ENCODE assay signal across 10 mouse cellular contexts in genomic region chr1:132157808-132158207, GRCm38 (mm10). TPM values are rescaled to one million over a fixed set of nuclear protein-coding genes. Genes with fewer than 3 reads are reported as not detected.
DNase-seq lines count a peak whose midpoint lies in the region; ATAC-seq lines count a peak whose summit lies in the region.
"Had no signal": no experiment of that assay in that cellular context is flagged by ENCODE, and none has a peak within 500 bp of the region (broad histone marks: within the 10 kb centered on the region; RNA-seq: fewer than 3 reads in every experiment).

No protein-coding gene starts in this region.

- 0 out of 2 replicates have a peak overlapping the region, but pooled peaks have one; percentile 11 for H3K9ac ChIP-seq in kidney, embryonic 16.5 days (replicated peaks; ENCODE audit: low read length)
- H3K9ac ChIP-seq in hindbrain, embryonic 15.5 days: 0 out of 2 replicates have a peak overlapping the region, but pooled peaks have one; percentile 9
- H3K9ac ChIP-seq in midbrain, embryonic 16.5 days (ENCODE audit: low read depth, low read length): peak overlapping the region; percentile 31; the same call in 1 of the 2 replicates
- H3K9ac ChIP-seq: liver, embryonic 13.5 days had no signal

- H3K4me3 ChIP-seq in kidney, embryonic 16.5 days (ENCODE audit: low read length): no peak overlapping the region
- H3K4me3 ChIP-seq in forebrain, embryonic 10.5 days: peak overlapping the region; percentile 30; the same call in 1 of the 2 replicates
- H3K4me3 ChIP-seq in hindbrain, embryonic 15.5 days: no peak overlapping the region
- no peak overlapping the region for H3K4me3 ChIP-seq in midbrain, embryonic 16.5 days (ENCODE audit: low read depth, low read length)
- H3K4me3 ChIP-seq: liver, embryonic 13.5 days had no signal

- no peaks in the 10 kb centered on the region for H3K36me3 ChIP-seq in kidney, embryonic 16.5 days (ENCODE audit: insufficient read depth, low read length)
- no peaks in the 10 kb centered on the region for H3K36me3 ChIP-seq in forebrain, embryonic 10.5 days (replicated peaks)
- no peaks in the 10 kb centered on the region for H3K36me3 ChIP-seq in hindbrain, embryonic 15.5 days
- H3K36me3 ChIP-seq in midbrain, embryonic 16.5 days (ENCODE audit: control insufficient read depth, insufficient read depth, low read length): no peaks in the 10 kb centered on the region
- H3K36me3 ChIP-seq: G1E; liver, embryonic 13.5 days had no signal

- peak overlapping the region; percentile 23; the same call in 1 of the 2 replicates for H3K4me2 ChIP-seq in kidney, embryonic 16.5 days (replicated peaks; ENCODE audit: low read depth, low read length)
- H3K4me2 ChIP-seq in hindbrain, embryonic 15.5 days: peak overlapping the region; percentile 44
- peak overlapping the region; percentile 30; the same call in 1 of the 2 replicates for H3K4me2 ChIP-seq in midbrain, embryonic 16.5 days (ENCODE audit: low read length)
- H3K4me2 ChIP-seq: liver, embryonic 13.5 days had no signal

- H3K27me3 ChIP-seq in kidney, embryonic 16.5 days (ENCODE audit: insufficient read depth, low read length): peaks cover 20% of the 10 kb centered on the region
- H3K27me3 ChIP-seq in forebrain, embryonic 10.5 days (ENCODE audit: poor library complexity, severe bottlenecking): peaks cover 53% of the 10 kb centered on the region
- no peaks in the 10 kb centered on the region for H3K27me3 ChIP-seq in hindbrain, embryonic 15.5 days
- no peaks in the 10 kb centered on the region for H3K27me3 ChIP-seq in midbrain, embryonic 16.5 days (ENCODE audit: control insufficient read depth, insufficient read depth, low read depth, low read length)

- DNase-seq in kidney, postnatal 36 days: no peak
- no peak for DNase-seq in forebrain, embryonic 10.5 days (ENCODE audit: extremely low spot score, low spot score)
- DNase-seq in layer of hippocampus, adult 8-10 months (ENCODE audit: low spot score in 2 of 2): no peak
- no peak for DNase-seq in left cerebral cortex, postnatal 4 days

- ATAC-seq in kidney, embryonic 16.5 days (ENCODE audit: low FRiP score, low TSS enrichment): peak; percentile 21; the same call in 1 of the 2 replicates
- ATAC-seq in hindbrain, embryonic 15.5 days (ENCODE audit: low FRiP score, low read depth): peak; percentile 49; the same call in 1 of the 2 replicates
- ATAC-seq in midbrain, embryonic 16.5 days: peak; percentile 44

- no peak overlapping the region for H3K27ac ChIP-seq in kidney, embryonic 16.5 days (ENCODE audit: low read length)
- 0 out of 2 replicates have a peak overlapping the region, but pooled peaks have one; percentile 51 for H3K27ac ChIP-seq in forebrain, embryonic 10.5 days
- H3K27ac ChIP-seq in hindbrain, embryonic 15.5 days (replicated peaks): peak overlapping the region; percentile 33; the same call in 1 of the 2 replicates
- H3K27ac ChIP-seq in midbrain, embryonic 16.5 days (ENCODE audit: low read length): peak overlapping the region; percentile 36
- H3K27ac ChIP-seq: liver, embryonic 13.5 days had no signal

- 22% methylated on average over 7 of the region's 7 CpGs for WGBS in kidney, embryonic 16.5 days
- WGBS in forebrain, embryonic 10.5 days: 23% methylated on average over 7 of the region's 7 CpGs
- 21% methylated on average over 7 of the region's 7 CpGs for WGBS in hindbrain, embryonic 15.5 days
- WGBS in midbrain, embryonic 16.5 days: 21% methylated on average over 7 of the region's 7 CpGs

- no peaks in the 10 kb centered on the region for H3K9me3 ChIP-seq in kidney, embryonic 16.5 days (ENCODE audit: low read length)
- H3K9me3 ChIP-seq in forebrain, embryonic 10.5 days: no peaks in the 10 kb centered on the region
- H3K9me3 ChIP-seq in hindbrain, embryonic 15.5 days: no peaks in the 10 kb centered on the region
- no peaks in the 10 kb centered on the region for H3K9me3 ChIP-seq in midbrain, embryonic 16.5 days (replicated peaks; ENCODE audit: control insufficient read depth, low read length, poor library complexity, severe bottlenecking)
- H3K9me3 ChIP-seq: G1E; liver, embryonic 13.5 days had no signal

- 0 out of 2 replicates have a peak, but pooled peaks cover 9% of the 10 kb centered on the region for H3K4me1 ChIP-seq in kidney, embryonic 16.5 days (ENCODE audit: insufficient read depth, low read length)
- peaks cover 59% of the 10 kb centered on the region for H3K4me1 ChIP-seq in forebrain, embryonic 10.5 days
- peaks cover 40% of the 10 kb centered on the region for H3K4me1 ChIP-seq in hindbrain, embryonic 15.5 days (replicated peaks)
- peaks cover 25% of the 10 kb centered on the region for H3K4me1 ChIP-seq in midbrain, embryonic 16.5 days (ENCODE audit: control insufficient read depth, insufficient read depth, low read length)
- H3K4me1 ChIP-seq: liver, embryonic 13.5 days had no signal

- intact Hi-C loops in left cerebral cortex, postnatal 4 days (cut with DNase I): loop anchor here (2.0 to 10.0 kb wide), 3 partner anchors 37 to 197 kb away; no protein-coding TSS in a partner anchor

RNA-seq across cellular contexts. Expression of gene Cdk18, which starts 18.3 kb away (rescaled TPM):
- polyA plus RNA-seq in kidney, embryonic 16.5 days (2015; fragmentation: Nextera tagmentation; extraction: Ambion mirVana): 9.0 and 9.3 TPM in 2 replicates
- polyA plus RNA-seq in forebrain, embryonic 10.5 days (2016; fragmentation: Nextera tagmentation; extraction: Ambion mirVana): 1.4 and 1.5 TPM in 2 replicates
- polyA plus RNA-seq in hindbrain, embryonic 15.5 days (2015; fragmentation: Nextera tagmentation; extraction: Ambion mirVana): 1.00 and 1.1 TPM in 2 replicates
- 1.7 and 2.4 TPM in 2 replicates for polyA plus RNA-seq in midbrain, embryonic 16.5 days (2015; fragmentation: Nextera tagmentation; extraction: Ambion mirVana)
- 10 to 100 TPM; 25.8 to 30.9 (median 27.6) TPM for total RNA-seq in layer of hippocampus, adult 8-10 months (2022)
- total RNA-seq in left cerebral cortex, postnatal 4 days (2021): 10 to 100 TPM in 1 of 2 experiments, 1 to 10 TPM in 1; 9.3 to 11.5 TPM
- total RNA-seq: monocyte, adult 5-6 weeks had no signal

RNA-seq across cellular contexts. Expression of gene Lemd1, which starts 33.4 kb away (rescaled TPM):
- 0.21 and 0.32 TPM in 2 replicates for polyA plus RNA-seq in kidney, embryonic 16.5 days (2015; fragmentation: Nextera tagmentation; extraction: Ambion mirVana)
- 4.1 and 4.2 TPM in 2 replicates for polyA plus RNA-seq in forebrain, embryonic 10.5 days (2016; fragmentation: Nextera tagmentation; extraction: Ambion mirVana)
- polyA plus RNA-seq in hindbrain, embryonic 15.5 days (2015; fragmentation: Nextera tagmentation; extraction: Ambion mirVana): 14.1 and 16.2 TPM in 2 replicates
- 16.2 and 18.0 TPM in 2 replicates for polyA plus RNA-seq in midbrain, embryonic 16.5 days (2015; fragmentation: Nextera tagmentation; extraction: Ambion mirVana)
- total RNA-seq in layer of hippocampus, adult 8-10 months (2022): 1 to 10 TPM in 2 of 4 experiments, under 1 TPM in 2; 0.30 to 1.3 (median 0.83) TPM
- total RNA-seq in left cerebral cortex, postnatal 4 days (2021): 10 to 100 TPM in 1 of 2 experiments, 1 to 10 TPM in 1; 8.8 to 10.1 TPM
- total RNA-seq: monocyte, adult 5-6 weeks had no signal
- polyA plus RNA-seq: G1E; liver, embryonic 13.5 days had no signal

RNA-seq across cellular contexts. Expression of gene AC124108.1, which starts 33.4 kb away (rescaled TPM):
- 0.10 and 0.13 TPM in 2 replicates for polyA plus RNA-seq in kidney, embryonic 16.5 days (2015; fragmentation: Nextera tagmentation; extraction: Ambion mirVana)
- 1.8 and 3.3 TPM in 2 replicates for polyA plus RNA-seq in forebrain, embryonic 10.5 days (2016; fragmentation: Nextera tagmentation; extraction: Ambion mirVana)
- 2.7 and 2.8 TPM in 2 replicates for polyA plus RNA-seq in hindbrain, embryonic 15.5 days (2015; fragmentation: Nextera tagmentation; extraction: Ambion mirVana)
- polyA plus RNA-seq in midbrain, embryonic 16.5 days (2015; fragmentation: Nextera tagmentation; extraction: Ambion mirVana): 2.8 and 4.0 TPM in 2 replicates
- total RNA-seq in layer of hippocampus, adult 8-10 months (2022): under 1 TPM; 0.69 to 0.92 (median 0.77) TPM
- 1 to 10 TPM; 3.6 to 4.2 TPM for total RNA-seq in left cerebral cortex, postnatal 4 days (2021)
- total RNA-seq: monocyte, adult 5-6 weeks had no signal
- polyA plus RNA-seq: G1E; liver, embryonic 13.5 days had no signal
